Mouse (Mus musculus): Measurements from ENCODE around the gene Sbk2. TPM values are rescaled to one million over a fixed set of nuclear protein-coding genes. Genes with fewer than 3 reads are reported as not detected.
"Not testable (repeated sequence)": the region's sequence is repeated elsewhere in the genome, so short reads cannot be mapped to it uniquely, and the experiment has no call there.

Sbk2 gene
- not detected for total RNA-seq (2021)

GRCm38 (mm10) chr7:4964272-4964671 lies at the start of gene Sbk2:
Gene Sbk2, minus strand, starts transcription at chr7:4964406.
- intact Hi-C loops (cut with DNase I): loop anchor here (1.0 kb wide), 1 partner anchor 21 kb away; no protein-coding TSS in a partner anchor

DNA sequence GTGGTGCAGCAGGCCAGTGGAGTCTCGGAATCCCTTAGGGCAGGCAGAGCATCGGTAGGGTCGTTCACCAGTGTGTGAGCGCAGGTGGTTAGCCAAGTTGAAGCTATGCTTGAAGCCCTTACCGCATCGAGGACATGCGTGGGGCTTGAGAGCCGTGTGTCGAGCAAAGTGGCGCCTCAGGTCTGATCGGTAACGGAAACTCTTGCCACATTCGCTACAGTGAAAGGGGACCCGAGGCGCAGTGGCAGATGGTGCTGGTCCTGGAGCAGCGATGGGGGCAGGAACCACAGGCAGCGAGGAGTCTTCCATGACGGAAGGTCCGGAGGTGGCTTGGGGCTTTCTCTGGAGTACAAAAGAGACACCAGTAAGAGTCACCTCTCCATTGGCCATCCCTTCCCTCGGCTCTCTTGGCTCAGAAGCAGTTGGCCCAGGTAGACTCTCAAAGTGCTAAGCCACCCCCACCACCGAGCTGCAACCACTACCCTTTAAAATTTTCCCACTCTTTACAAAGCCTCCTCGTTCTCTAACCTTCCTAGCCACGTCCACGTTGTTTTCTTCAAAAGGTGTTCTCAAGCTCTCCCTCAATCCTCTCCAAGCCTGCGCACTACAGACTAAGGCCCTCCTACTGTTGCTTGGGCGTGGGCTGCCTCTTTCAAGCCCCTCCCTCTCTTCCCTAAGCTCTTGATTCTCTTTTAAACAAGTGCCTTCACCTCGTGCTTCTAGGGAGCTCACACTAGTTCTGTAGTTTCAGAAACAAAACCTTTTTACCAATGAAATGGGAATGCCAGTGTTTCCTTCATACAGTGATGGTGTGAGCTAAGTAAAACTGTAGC lies 48.7 kb upstream of the Sbk2 start:
- intact Hi-C loops (cut with DNase I): no loop called here
- no peak for DNase-seq (ENCODE audit: low spot score in 2 of 2)

More at GRCm38 (mm10) chr7:4964272-4964671, at the start of gene Sbk2:
- peak; percentile 65 for DNase-seq (ENCODE audit: low spot score in 2 of 2)

- DNase-seq (ENCODE audit: low spot score in 2 of 2): no peak
- intact Hi-C loops (cut with DNase I): no loop called here
These were observed 44.0 kb upstream of the Sbk2 start for GRCm38 (mm10) chr7:5008229-5008628.

- DNase-seq (ENCODE audit: low spot score in 2 of 2); intact Hi-C loops (cut with DNase I): not testable (repeated sequence)
These were observed 38.7 kb upstream of the Sbk2 start for GRCm38 (mm10) chr7:5002876-5003275.

DNA sequence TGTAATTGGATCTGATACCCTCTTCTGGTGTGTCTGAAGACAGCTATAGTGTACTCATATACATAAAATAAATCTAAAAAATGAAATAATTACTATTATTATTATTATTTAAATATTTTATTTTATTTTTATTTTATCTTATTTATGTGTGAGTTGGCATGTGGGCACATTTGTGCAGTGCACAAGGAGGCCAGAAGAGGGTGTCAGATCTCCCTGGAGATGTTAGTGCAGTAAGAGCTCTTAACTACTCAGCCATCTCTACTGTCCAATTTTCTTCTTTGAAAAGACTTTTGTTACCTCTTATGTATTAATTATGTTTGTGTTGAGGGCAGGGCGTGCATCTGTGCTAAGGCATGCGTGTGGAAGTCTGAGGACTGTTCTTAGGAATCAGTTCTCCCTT lies 35.7 kb upstream of the Sbk2 start:
- no peak for DNase-seq (ENCODE audit: low spot score in 2 of 2)
- intact Hi-C loops (cut with DNase I): no loop called here

DNA sequence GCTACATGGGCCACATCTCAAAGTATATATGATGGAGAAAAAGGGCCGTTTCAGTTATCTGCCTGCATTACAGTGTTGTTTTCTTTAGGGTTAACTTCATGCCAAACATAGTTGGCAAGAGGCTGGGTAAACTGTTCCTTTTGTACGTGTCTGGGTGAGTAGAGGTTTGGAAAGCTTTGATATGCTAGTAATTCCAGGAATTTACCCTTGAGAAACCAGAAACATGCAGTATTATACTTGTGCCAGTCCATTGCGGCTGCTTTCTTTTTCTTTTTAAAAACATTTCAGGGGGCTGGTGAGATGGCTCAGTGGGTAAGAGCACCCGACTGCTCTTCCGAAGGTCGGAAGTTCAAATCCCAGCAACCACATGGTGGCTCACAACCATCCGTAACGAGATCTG lies 32.7 kb upstream of the Sbk2 start:
- intact Hi-C loops (cut with DNase I): loop anchor here (2.0 kb wide), 2 partner anchors 18 to 54 kb away; partner anchors contain the start of genes Fiz1, Gm44973, Zfp524 and Zfp580
- DNase-seq (ENCODE audit: low spot score in 2 of 2): no peak

GRCm38 (mm10) chr7:4996003-4996895 lies 32.0 kb upstream of the Sbk2 start, which contains the start of gene Zfp579:
Gene Zfp579, minus strand, starts transcription at chr7:4996158.
- DNase-seq (ENCODE audit: low spot score in 2 of 2): peak; percentile 88 to 94
- intact Hi-C loops (cut with DNase I): loop anchor here (2.0 kb wide), 2 partner anchors 19 to 55 kb away; partner anchors contain the start of genes Fiz1, Gm44973, Zfp524 and Zfp580

DNA sequence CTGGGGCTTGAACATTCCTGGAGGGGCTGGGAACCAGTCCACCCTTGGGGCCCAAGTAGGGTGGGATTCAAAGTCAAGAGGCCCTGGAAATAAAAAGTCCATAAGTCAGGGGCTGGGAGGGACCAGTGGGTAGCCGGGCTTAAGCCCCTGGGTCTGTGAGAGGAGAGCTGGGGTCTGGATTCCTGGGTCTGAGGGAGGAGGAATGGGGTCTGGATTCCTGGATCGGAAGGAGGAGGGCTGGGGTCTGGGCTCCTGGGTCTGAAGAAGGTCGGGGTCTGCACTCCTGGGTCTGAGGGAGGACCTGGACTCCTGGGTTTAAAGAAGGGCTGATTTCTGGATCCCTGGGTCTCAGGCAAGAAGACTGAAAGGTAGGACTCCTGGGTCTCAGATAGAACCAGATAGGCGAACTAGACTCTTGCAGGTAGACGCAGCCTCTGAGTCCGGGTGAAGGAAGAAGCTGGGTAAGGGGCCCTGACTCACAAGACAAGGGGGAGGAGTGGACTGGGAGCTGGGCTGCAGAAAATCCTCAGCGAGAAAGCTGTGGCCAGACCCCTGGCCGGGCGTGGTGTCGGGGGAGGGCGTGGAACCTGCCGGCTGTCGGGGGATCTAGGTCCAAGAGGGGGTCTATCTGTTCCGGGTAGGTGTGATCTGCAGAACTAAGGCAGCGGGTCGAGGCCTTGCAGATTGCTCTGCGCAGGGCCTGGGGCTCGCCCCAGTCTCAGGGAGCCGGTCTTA lies 31.2 kb upstream of the Sbk2 start:
- intact Hi-C loops (cut with DNase I): loop anchor here (2.0 kb wide), 2 partner anchors 19 to 55 kb away; partner anchors contain the start of genes Fiz1, Gm44973, Zfp524 and Zfp580
- peak in 1 of 2 experiments; percentile 15 for DNase-seq (ENCODE audit: low spot score in 2 of 2)

GRCm38 (mm10) chr7:4993999-4994788 lies 30.0 kb upstream of the Sbk2 start:
- DNase-seq (ENCODE audit: low spot score in 2 of 2): no peak
- intact Hi-C loops (cut with DNase I): no loop called here

DNA sequence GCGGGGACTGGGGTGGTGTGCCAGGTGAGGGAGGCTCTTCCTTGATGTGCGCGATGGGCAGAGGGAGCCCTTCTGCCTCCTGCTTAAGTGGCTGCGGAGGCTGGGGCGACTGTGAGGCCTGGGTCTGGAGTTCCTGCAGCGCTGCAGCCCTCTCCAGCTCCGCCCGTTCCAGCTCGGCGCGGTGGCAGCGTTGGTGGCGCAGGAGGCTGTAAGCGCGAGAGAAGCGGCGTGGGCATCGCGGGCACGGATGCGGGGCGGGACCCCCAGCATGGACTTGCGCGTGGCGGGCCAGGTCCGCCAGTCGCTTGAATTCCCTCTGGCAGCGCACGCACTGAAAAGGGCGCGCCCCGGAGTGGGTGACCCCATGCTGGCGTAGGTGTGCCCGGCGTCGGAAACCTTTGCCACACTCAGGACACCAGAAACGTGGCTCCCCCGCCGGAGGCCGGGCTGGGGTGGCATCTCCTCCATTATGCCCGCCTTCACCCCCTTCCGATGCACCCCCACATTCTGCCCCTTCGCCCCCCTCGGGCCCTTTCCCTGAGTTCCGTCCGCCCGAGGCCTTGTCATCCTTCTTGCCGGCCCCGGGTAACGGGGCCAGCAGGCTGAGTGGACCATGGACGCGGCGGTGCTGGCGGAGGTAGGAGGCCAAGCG lies 29.3 kb upstream of the Sbk2 start:
- no peak for DNase-seq (ENCODE audit: low spot score in 2 of 2)
- intact Hi-C loops (cut with DNase I): no loop called here

- intact Hi-C loops (cut with DNase I): no loop called here
- no peak for DNase-seq (ENCODE audit: low spot score in 2 of 2)
These were observed 24.0 kb upstream of the Sbk2 start for GRCm38 (mm10) chr7:4988250-4988649.

DNA sequence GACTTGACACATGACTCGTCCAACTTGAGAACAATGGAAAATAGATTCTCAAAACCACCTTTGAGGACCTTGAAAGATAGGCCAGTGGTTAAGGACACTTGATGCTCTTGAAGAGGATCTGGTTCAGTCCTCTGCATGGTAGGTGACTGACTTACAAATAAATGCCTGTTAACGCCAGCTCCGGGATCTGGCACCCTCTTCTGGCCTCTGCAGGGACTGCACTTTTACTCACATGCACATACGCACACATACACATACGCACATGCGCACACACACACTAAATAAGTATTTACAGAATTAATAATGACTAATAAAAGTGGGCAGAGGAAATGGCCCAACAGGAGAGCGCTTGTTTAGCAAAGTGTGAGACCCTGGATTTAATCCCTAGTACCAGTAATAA lies 12.6 kb upstream of the Sbk2 start:
- DNase-seq (ENCODE audit: low spot score in 2 of 2): no peak
- intact Hi-C loops (cut with DNase I): no loop called here

DNA sequence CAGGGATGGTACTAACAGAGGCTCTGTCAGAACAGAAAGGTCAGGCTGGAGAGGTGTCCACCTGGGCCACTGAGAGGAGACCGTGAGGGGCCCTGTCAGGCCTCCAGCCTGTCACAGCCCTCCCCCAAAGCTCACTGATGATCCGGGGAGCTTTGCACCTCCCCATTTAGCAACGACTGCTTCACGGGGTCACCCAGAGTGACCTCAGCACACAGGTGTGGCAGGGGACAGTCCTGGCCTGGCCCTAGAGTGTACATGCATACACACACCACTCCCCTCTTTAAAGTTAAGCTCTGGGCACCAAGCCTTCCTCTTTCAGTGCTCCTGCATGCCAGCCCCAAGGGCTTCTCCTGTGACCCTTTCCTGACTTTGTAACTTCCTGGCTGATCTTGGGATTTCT lies 11.2 kb upstream of the Sbk2 start:
- no peak for DNase-seq (ENCODE audit: low spot score in 2 of 2)
- intact Hi-C loops (cut with DNase I): no loop called here

GRCm38 (mm10) chr7:4972321-4973047 lies 8.3 kb upstream of the Sbk2 start:
- DNase-seq (ENCODE audit: low spot score in 2 of 2): peak in 1 of 2 experiments; percentile 29
- intact Hi-C loops (cut with DNase I): no loop called here

DNA sequence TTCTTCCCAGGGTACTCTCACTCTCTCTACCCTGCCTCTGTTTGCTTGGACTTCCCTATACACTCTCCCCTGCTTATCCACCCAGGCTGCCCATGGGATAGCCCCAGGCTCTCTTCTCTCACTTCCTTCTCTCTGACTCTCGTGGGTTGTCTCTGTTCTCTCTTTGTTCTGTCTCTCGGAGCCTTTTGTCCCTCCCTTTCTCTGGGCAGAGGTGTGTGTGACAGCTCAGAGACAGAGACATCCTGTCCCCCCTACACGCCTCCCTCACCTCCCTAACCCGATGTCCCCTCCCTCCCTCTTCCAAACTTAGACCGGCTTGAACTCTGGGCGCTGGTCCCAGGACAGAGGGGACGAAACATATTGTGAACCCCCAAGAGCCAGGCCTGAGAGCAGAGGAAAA lies 7.5 kb upstream of the Sbk2 start:
- intact Hi-C loops (cut with DNase I): no loop called here
- no peak for DNase-seq (ENCODE audit: low spot score in 2 of 2)

GRCm38 (mm10) chr7:4971068-4971467 lies 6.9 kb upstream of the Sbk2 start, which contains the start of gene Sbk3:
Gene Sbk3, minus strand, starts transcription at chr7:4971168.
- intact Hi-C loops (cut with DNase I): no loop called here
- no peak for DNase-seq (ENCODE audit: low spot score in 2 of 2)

DNA sequence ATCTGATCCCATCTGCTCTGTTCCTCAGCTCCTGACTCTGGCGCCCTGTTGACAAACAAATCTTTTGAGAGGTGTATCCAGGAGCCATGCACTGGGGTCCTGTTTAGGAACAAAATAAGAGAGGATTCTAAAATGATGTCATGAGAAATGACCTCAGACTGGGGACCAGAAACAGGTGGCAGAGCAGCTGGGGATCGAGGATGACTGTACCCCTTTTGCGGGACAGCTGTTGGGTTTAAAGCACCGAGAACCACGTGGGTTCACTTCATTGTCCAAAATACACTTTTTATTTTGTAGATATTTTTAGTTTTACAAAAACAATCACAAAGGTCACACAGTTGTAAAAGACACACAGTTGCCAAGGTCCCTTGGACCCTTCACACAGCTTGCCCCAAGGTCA lies 782 bp upstream of the Sbk2 start:
- intact Hi-C loops (cut with DNase I): loop anchor here (1.0 kb wide), 1 partner anchor 22 kb away; no protein-coding TSS in a partner anchor
- no peak for DNase-seq (ENCODE audit: low spot score in 2 of 2)

Measured in left cerebral cortex, postnatal 25 days (tissue).